8 mouse cellular contexts compared by ENCODE assay signal in the genomic region with DNA sequence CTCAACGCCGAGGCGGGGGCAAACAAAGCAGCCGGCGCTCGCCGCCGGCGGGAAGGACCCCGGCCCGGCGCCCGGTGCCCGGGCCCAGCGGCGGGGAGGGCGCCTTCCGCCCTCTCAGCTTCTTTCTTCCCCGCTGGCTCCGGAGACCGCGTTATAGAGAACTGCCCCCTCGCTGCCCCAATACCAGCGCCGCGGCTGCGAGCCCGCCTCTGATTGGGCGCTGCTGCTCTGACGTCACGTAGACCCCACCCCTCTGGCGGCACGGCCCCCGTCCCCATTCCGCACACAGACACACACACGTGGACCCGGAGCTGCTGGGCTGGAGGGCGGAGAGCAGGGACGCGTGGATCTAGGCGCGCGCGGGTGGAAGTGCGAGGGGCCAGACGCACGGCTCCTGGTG. TPM values are rescaled to one million over a fixed set of nuclear protein-coding genes. Genes with fewer than 3 reads are reported as not detected.
A peak's percentile ranks its signal among the peaks of the same experiment; 100 is the strongest.
DNase-seq lines count a peak whose midpoint lies in the region; ATAC-seq and TF ChIP-seq lines count a peak whose summit lies in the region.

TSS of gene Epop (minus strand) at position 127 of the 400 bp plus-strand sequence.

- under 1% methylated on average over 44 of the region's 47 CpGs for WGBS in forebrain, embryonic 13.5 days
- under 1% methylated on average over 38 of the region's 47 CpGs for WGBS in heart, postnatal 0 days
- WGBS in liver, embryonic 16.5 days (ENCODE audit: insufficient replicate concordance), result under 1% methylated on average over 47 of the region's 47 CpGs
- under 1% methylated on average over 45 of the region's 47 CpGs for WGBS in neural tube, embryonic 13.5 days
- WGBS in stomach, postnatal 0 days, result under 1% methylated on average over 39 of the region's 47 CpGs

- no peak for TF ChIP-seq EP300 in heart, postnatal 0 days (IDR thresholded peaks at IDR 0.05; ENCODE audit: low read depth)
- TF ChIP-seq EP300 in stomach, postnatal 0 days (optimal IDR thresholded peaks at IDR 0.05), result no peak

- no peaks in the 10 kb centered on the region for H3K9me3 ChIP-seq in forebrain, embryonic 13.5 days (replicated peaks)
- no peaks in the 10 kb centered on the region for H3K9me3 ChIP-seq in heart, postnatal 0 days (replicated peaks; ENCODE audit: control insufficient read depth, low read length)
- no peaks in the 10 kb centered on the region for H3K9me3 ChIP-seq in liver, embryonic 16.5 days (replicated peaks; ENCODE audit: control insufficient read depth, low read length)
- no peaks in the 10 kb centered on the region for H3K9me3 ChIP-seq in neural tube, embryonic 13.5 days
- no peaks in the 10 kb centered on the region for H3K9me3 ChIP-seq in stomach, postnatal 0 days (ENCODE audit: control insufficient read depth, low read length)

- no peak within 1 kb of the TSS for H3K27ac ChIP-seq in forebrain, embryonic 13.5 days
- no peak within 1 kb of the TSS for H3K27ac ChIP-seq in heart, postnatal 0 days (ENCODE audit: low read depth)
- H3K27ac ChIP-seq in liver, embryonic 16.5 days (ENCODE audit: low read length), result no peak within 1 kb of the TSS
- H3K27ac ChIP-seq in neural tube, embryonic 13.5 days (replicated peaks), result no peak within 1 kb of the TSS
- no peak within 1 kb of the TSS for H3K27ac ChIP-seq in stomach, postnatal 0 days (replicated peaks)

- H3K4me1 ChIP-seq in forebrain, embryonic 13.5 days, result peaks cover 29% of the 10 kb centered on the region
- no peaks in the 10 kb centered on the region for H3K4me1 ChIP-seq in heart, postnatal 0 days (ENCODE audit: control insufficient read depth, insufficient read depth)
- H3K4me1 ChIP-seq in liver, embryonic 16.5 days (ENCODE audit: control insufficient read depth, low read depth, low read length), result peaks cover 7% of the 10 kb centered on the region; the same call in 1 of the 2 replicates
- peaks cover 27% of the 10 kb centered on the region for H3K4me1 ChIP-seq in neural tube, embryonic 13.5 days (replicated peaks)
- H3K4me1 ChIP-seq in stomach, postnatal 0 days (replicated peaks; ENCODE audit: control insufficient read depth, insufficient read depth), result peaks cover 5% of the 10 kb centered on the region; the same call in 1 of the 2 replicates

- no peaks in the 10 kb centered on the region for H3K36me3 ChIP-seq in forebrain, embryonic 13.5 days (ENCODE audit: poor library complexity, severe bottlenecking)
- no peaks in the 10 kb centered on the region for H3K36me3 ChIP-seq in heart, postnatal 0 days (replicated peaks; ENCODE audit: control insufficient read depth, insufficient read depth, low read length)
- no peaks in the 10 kb centered on the region for H3K36me3 ChIP-seq in liver, embryonic 16.5 days (ENCODE audit: control insufficient read depth, insufficient read depth)
- H3K36me3 ChIP-seq in neural tube, embryonic 13.5 days, result no peaks in the 10 kb centered on the region
- H3K36me3 ChIP-seq in stomach, postnatal 0 days (ENCODE audit: control insufficient read depth, insufficient read depth, low read length), result no peaks in the 10 kb centered on the region

- peak within 1 kb of the TSS; percentile 81 for H3K9ac ChIP-seq in forebrain, embryonic 13.5 days
- peak within 1 kb of the TSS; percentile 44 for H3K9ac ChIP-seq in heart, postnatal 0 days (replicated peaks; ENCODE audit: low read depth, low read length)
- peak within 1 kb of the TSS; percentile 21; the same call in 1 of the 2 replicates for H3K9ac ChIP-seq in liver, embryonic 16.5 days (ENCODE audit: low read depth, low read length)
- H3K9ac ChIP-seq in neural tube, embryonic 13.5 days, result peak within 1 kb of the TSS; percentile 84
- H3K9ac ChIP-seq in stomach, postnatal 0 days (ENCODE audit: low read length), result peak within 1 kb of the TSS; percentile 60

- peak; percentile 91 for DNase-seq in CD4-positive, CD25-positive, alpha-beta regulatory T cell, adult 2 months (ENCODE audit: low read depth, low spot score)
- DNase-seq in c-Kit-positive CD71-negative TER-119-negative erythroid progenitor cells, embryonic 14.5 days (ENCODE audit: low read depth), result peak; percentile 72
- DNase-seq in heart, postnatal 0 days (ENCODE audit: low spot score), result peak; percentile 83
- DNase-seq in kidney, postnatal 36 days, result peak; percentile 87 to 91
- peak; percentile 86 for DNase-seq in stomach, postnatal 0 days (ENCODE audit: low spot score)

- H3K27me3 ChIP-seq in forebrain, embryonic 13.5 days, result peaks cover 70% of the 10 kb centered on the region
- H3K27me3 ChIP-seq in heart, postnatal 0 days (ENCODE audit: control insufficient read depth, insufficient read depth, low read length), result peaks cover 71% of the 10 kb centered on the region
- peaks cover 73% of the 10 kb centered on the region for H3K27me3 ChIP-seq in liver, embryonic 16.5 days (ENCODE audit: control insufficient read depth, insufficient read depth, low read depth, low read length)
- H3K27me3 ChIP-seq in neural tube, embryonic 13.5 days, result peaks cover 69% of the 10 kb centered on the region
- H3K27me3 ChIP-seq in stomach, postnatal 0 days (ENCODE audit: control insufficient read depth, insufficient read depth, low read length), result peaks cover 13% of the 10 kb centered on the region

- ATAC-seq in forebrain, embryonic 13.5 days, result peak; percentile 95
- ATAC-seq in heart, postnatal 0 days (ENCODE audit: insufficient read depth, low read depth), result peak; percentile 89
- peak; percentile 86 for ATAC-seq in liver, embryonic 16.5 days (ENCODE audit: low read depth)
- peak; percentile 91 for ATAC-seq in neural tube, embryonic 13.5 days (ENCODE audit: low read depth)
- peak; percentile 73 for ATAC-seq in stomach, postnatal 0 days (ENCODE audit: low FRiP score, low TSS enrichment)

- H3K4me3 ChIP-seq in forebrain, embryonic 13.5 days, result peak within 1 kb of the TSS; percentile 69
- H3K4me3 ChIP-seq in heart, postnatal 0 days (ENCODE audit: low read depth, low read length), result peak within 1 kb of the TSS; percentile 63
- peak within 1 kb of the TSS; percentile 56 for H3K4me3 ChIP-seq in liver, embryonic 16.5 days (ENCODE audit: low read depth, low read length)
- peak within 1 kb of the TSS; percentile 66 for H3K4me3 ChIP-seq in neural tube, embryonic 13.5 days
- peak within 1 kb of the TSS; percentile 58 for H3K4me3 ChIP-seq in stomach, postnatal 0 days (ENCODE audit: low read depth, low read length)

- peak within 1 kb of the TSS; percentile 85 for H3K4me2 ChIP-seq in forebrain, embryonic 13.5 days
- peak within 1 kb of the TSS; percentile 91 for H3K4me2 ChIP-seq in heart, postnatal 0 days (ENCODE audit: low read depth, low read length)
- H3K4me2 ChIP-seq in liver, embryonic 16.5 days (ENCODE audit: low read depth, low read length), result peak within 1 kb of the TSS; percentile 61
- H3K4me2 ChIP-seq in neural tube, embryonic 13.5 days, result peak within 1 kb of the TSS; percentile 79
- peak within 1 kb of the TSS; percentile 91 for H3K4me2 ChIP-seq in stomach, postnatal 0 days (replicated peaks; ENCODE audit: low read depth)

- TF ChIP-seq CTCF in heart, postnatal 0 days (IDR thresholded peaks at IDR 0.05; ENCODE audit: low read depth), result no peak
- TF ChIP-seq CTCF in stomach, postnatal 0 days (IDR thresholded peaks at IDR 0.05; ENCODE audit: low read depth), result no peak; the same call in 1 of the 2 replicates

RNA-seq across cellular contexts. Expression of gene Epop, which starts in this region (rescaled TPM):
- polyA plus RNA-seq in forebrain, embryonic 13.5 days (2015; fragmentation: Nextera tagmentation; extraction: Ambion mirVana), result 3.5 and 3.9 TPM in 2 replicates
- 3.6 and 6.0 TPM in 2 replicates for total RNA-seq in heart, postnatal 0 days (2014; rRNA removed; ENCODE audit: low replicate concordance)
- 0.15 and 0.32 TPM in 2 replicates for polyA plus RNA-seq in heart, postnatal 0 days (2015; fragmentation: Nextera tagmentation; extraction: Ambion mirVana)
- polyA plus RNA-seq in liver, embryonic 16.5 days (2015; fragmentation: Nextera tagmentation; extraction: Ambion mirVana), result 0.11 and 0.24 TPM in 2 replicates
- 3.6 and 4.1 TPM in 2 replicates for polyA plus RNA-seq in neural tube, embryonic 13.5 days (2015; fragmentation: Nextera tagmentation; extraction: Ambion mirVana)
- polyA plus RNA-seq in stomach, postnatal 0 days (2015; fragmentation: Nextera tagmentation; extraction: Ambion mirVana), result 9.7 and 10.8 TPM in 2 replicates

Comparison
In these comparisons a context has a peak if more than half of its experiments do, and no peak if none do; other contexts are left out.
1. Peak in ATAC-seq, H3K4me3 ChIP-seq, H3K9ac ChIP-seq and H3K4me2 ChIP-seq in liver, embryonic 16.5 days; RNA of the gene not detected or under 1 TPM.
2. H3K9ac ChIP-seq: peak in every context shown above with its lines; median percentile 84 in neural tube, embryonic 13.5 days; 81 in forebrain, embryonic 13.5 days; 60 in stomach, postnatal 0 days; 44 in heart, postnatal 0 days; 21 in liver, embryonic 16.5 days.